Mouse (Mus musculus): ENCODE data around the gene Olfr229.
"Not testable (repeated sequence)": the region's sequence is repeated elsewhere in the genome, so short reads cannot be mapped to it uniquely, and the experiment has no call there.

Gene Olfr229

GRCm38 (mm10) chr9:39907036-39907435, at the start of gene Olfr229:
Gene Olfr229, plus strand, starts transcription at chr9:39907336.
- DNase-seq (ENCODE audit: low spot score in 2 of 2), result no peak

DNA sequence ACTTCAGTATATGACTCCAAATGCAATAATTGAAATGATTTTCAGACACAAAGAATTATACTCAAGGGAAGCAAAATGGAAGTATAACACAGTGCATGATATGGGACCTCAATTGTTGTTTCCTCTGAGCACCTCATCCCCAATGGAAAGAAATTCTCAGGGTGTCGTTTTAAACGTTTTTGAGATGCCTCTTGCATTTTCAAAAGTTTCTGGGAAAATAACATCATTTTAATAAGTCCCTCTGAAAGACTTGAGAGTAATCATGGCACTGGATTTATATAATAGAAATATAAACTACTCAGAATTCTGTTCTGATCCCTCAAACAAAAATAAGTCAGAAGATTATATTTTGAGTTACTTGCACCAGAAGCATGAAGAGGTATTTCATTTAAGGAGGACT, 41.0 kb upstream of the Olfr229 start, which contains the start of gene Olfr972:
Gene Olfr972 (plus strand): TSS at position 301 of the 400 bp plus-strand sequence.
- no peak for DNase-seq (ENCODE audit: low spot score in 2 of 2)

- DNase-seq (ENCODE audit: low spot score in 2 of 2), result not testable (repeated sequence)
These were observed 35.1 kb upstream of the Olfr229 start for GRCm38 (mm10) chr9:39871986-39872385.

GRCm38 (mm10) chr9:39877541-39878396, 29.4 kb upstream of the Olfr229 start:
- DNase-seq (ENCODE audit: low spot score in 2 of 2), result not testable (repeated sequence)

GRCm38 (mm10) chr9:39905106-39905505, 2.0 kb upstream of the Olfr229 start:
- DNase-seq (ENCODE audit: low spot score in 2 of 2), result no peak

DNA sequence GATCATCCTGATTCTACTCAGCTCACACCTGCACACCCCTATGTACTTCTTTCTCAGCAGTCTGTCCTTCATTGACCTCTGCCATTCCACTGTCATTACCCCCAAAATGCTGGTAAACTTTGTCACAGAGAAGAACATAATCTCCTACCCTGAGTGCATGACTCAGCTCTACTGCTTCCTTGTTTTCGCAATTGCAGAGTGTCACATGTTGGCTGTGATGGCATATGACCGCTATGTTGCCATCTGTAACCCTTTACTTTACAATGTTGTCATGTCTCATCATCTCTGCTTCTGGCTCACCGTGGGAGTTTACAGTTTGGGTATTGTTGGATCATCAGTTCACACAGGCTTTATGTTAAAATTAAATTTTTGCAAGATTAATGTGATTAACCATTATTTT, 2.8 kb downstream of the Olfr229 start:
- DNase-seq (ENCODE audit: low spot score in 2 of 2), result no peak

DNA sequence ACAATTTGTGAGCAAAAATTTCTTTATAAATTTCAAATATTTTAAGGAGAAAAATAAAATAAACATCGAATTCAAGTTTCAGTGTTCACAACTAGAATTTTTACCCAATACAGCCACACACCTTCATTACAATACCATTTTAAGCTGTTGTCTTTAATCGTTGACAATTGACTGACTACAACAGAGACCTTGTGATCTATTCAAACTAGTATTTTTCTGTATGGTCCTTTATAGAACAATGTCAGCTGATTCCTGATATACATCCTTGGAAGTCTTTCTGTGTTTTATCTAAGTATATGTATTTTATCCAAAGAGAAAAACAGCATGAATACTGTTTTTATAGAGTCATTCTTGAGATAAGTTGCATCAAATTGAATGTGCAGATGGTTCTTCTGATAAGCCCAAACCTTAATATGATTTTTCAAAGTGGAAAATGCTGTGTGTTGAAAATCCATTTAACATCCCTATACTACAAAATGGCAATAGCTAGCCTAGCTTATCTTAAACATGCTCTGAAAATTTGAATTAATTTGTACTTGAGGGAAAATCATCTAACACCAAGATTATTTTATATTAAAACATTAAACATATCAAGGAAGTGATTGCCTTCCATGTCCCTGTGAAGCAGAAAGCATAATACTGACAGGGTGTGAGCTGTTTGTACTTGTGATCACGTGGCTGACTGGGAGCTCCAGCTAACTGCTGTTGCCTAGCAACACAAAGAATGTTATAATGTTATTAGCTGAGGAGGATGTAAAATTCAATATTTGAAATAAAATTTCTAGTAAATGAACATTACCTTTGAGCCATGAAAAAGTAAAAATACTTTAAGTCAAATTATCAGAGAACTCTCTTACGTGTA, 21.1 kb downstream of the Olfr229 start:
- DNase-seq (ENCODE audit: low spot score in 2 of 2), result not testable (repeated sequence)

DNA sequence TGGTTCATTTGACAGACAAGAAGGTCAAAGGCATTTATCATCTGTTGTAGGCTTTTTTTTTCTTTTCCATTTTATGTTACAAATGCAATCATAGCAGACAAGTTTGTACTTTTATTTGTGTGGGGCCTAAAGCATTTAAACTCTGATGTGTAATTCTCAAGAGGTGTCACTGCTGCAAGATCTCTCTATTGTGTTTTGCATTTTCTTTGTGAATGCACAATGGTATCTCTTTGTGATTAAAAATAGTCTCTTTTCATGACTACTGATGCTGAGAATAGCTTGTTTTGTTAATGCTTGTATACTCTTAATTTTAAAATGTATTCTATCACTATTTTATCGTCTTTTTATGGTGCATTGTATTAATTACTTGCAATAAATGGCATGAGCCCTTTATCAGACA, 21.7 kb downstream of the Olfr229 start:
- DNase-seq (ENCODE audit: low spot score in 2 of 2), result not testable (repeated sequence)

- no peak for DNase-seq (ENCODE audit: low spot score in 2 of 2)
These were observed 30.1 kb downstream of the Olfr229 start, which contains the start of gene Olfr974 for GRCm38 (mm10) chr9:39937201-39937600. Gene Olfr974, plus strand, starts transcription at chr9:39937501.

DNA sequence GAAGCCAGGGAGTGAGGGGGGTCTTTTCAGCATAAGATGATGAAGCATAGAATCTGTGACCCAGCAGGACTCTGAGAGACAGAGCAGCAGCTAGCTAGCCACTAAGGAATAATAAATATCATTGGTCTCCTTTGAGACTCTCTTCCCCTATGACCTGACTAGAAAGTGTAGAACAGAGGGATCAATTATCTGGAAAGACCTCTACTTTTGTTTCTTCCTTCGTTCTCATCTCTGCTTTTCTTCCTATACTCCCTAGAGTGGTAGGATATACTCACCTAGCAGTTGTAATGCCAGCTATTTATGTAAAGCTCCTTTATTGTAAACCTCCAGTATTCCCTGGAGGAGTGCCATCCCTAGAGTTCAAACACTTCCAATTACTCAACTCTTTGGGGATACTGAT, 44.8 kb downstream of the Olfr229 start, which contains the start of gene Olfr975:
Gene Olfr975 (minus strand): TSS at position 101 of the 400 bp plus-strand sequence.
- DNase-seq (ENCODE audit: low spot score in 2 of 2), result no peak

DNA sequence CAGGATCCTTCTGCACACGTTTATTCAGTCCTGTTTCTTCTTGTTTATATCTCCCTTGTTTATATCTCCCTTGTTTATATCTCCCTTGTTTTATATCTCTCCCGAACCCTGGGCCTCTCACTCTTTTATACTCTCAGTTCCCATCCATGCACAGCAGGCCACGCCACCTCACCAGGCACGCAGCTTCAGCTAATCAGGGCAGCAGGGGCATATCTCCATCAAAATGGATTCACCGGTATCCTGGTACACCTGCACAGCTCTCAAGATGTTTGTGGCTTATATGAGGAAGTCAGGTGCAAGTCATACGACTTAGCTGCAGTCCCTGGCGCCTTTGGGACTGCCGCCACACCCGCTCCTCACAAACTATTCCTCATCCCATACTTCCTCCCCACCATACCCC, 53.9 kb downstream of the Olfr229 start, which contains the start of gene Olfr976:
Gene Olfr976 (minus strand): TSS at position 101 of the 400 bp plus-strand sequence.
- not testable (repeated sequence) for DNase-seq (ENCODE audit: low spot score in 2 of 2)

Measured in spleen, postnatal 10 days (tissue).